Mouse (Mus musculus) intestine, embryonic 14.5 days (tissue): ENCODE data around the gene Coa7. TPM values are rescaled to one million over a fixed set of nuclear protein-coding genes. Genes with fewer than 3 reads are reported as not detected.

Source experiments
- ATAC-seq: fragments of 200-750 bp; cut with Nextera tagmentation; replicated peaks from 2 replicates; pipeline ENCODE4 v1.8.0; 2017; ENCODE audit warnings: low read depth, moderate number of reproducible peaks, moderate TSS enrichment, moderate library complexity; ENCODE audit not compliant: low FRiP score, low TSS enrichment
- DNase-seq: peaks from one replicate; pipeline ENCODE4 v3.0.0-alpha.2; 2018; ENCODE audit warnings: low spot score
- H3K27ac ChIP-seq: fragments of 300-500 bp; sonication (generic); 2 replicates; pipeline ENCODE4 v1.5.1; 2014; ENCODE audit warnings: low read depth, mild to moderate bottlenecking, control low read depth
- H3K27me3 ChIP-seq: fragments of 300-500 bp; sonication (generic); replicated peaks from 2 replicates; pipeline ENCODE4 v1.6.1; 2014; ENCODE audit warnings: low read length, control low read depth; ENCODE audit not compliant: control insufficient read depth, insufficient read depth
- H3K36me3 ChIP-seq: fragments of 300-500 bp; sonication (generic); 2 replicates; pipeline ENCODE4 v1.6.1; 2014; ENCODE audit warnings: low read length, control low read depth; ENCODE audit not compliant: control insufficient read depth, insufficient read depth
- H3K4me1 ChIP-seq: fragments of 300-500 bp; sonication (generic); replicated peaks from 2 replicates; pipeline ENCODE4 v1.6.1; 2014; ENCODE audit warnings: low read length, control low read depth, mixed read lengths; ENCODE audit not compliant: control insufficient read depth, insufficient read depth
- H3K4me2 ChIP-seq: fragments of 300-500 bp; sonication (generic); 2 replicates; pipeline ENCODE4 v1.6.1; 2014; ENCODE audit warnings: low read length
- H3K4me3 ChIP-seq: fragments of 300-500 bp; sonication (generic); 2 replicates; pipeline ENCODE4 v1.5.1; 2014; ENCODE audit warnings: low read depth, low read length, control low read depth, mixed read lengths
- H3K9ac ChIP-seq: fragments of 300-500 bp; sonication (generic); 2 replicates; pipeline ENCODE4 v1.6.1; 2014; ENCODE audit warnings: mild to moderate bottlenecking, low read length
- H3K9me3 ChIP-seq: fragments of 300-500 bp; sonication (generic); 2 replicates; pipeline ENCODE4 v1.6.1; 2016; ENCODE audit warnings: low read length, control low read depth; ENCODE audit not compliant: control insufficient read depth
- WGBS: fragments of 180-500 bp; shearing (Covaris S2); extraction: QIAGEN DNeasy Blood & Tissue Kit; methylation state at CpG from one replicate; pipeline ENCODE4 v1.1.7; 2014; 5-methylcytosine and 5-hydroxymethylcytosine counted together
- polyA plus RNA-seq: library from polyadenylated mRNA; unstranded; fragments of >200 nt; fragmentation: Nextera tagmentation; extraction: Ambion mirVana; gene quantifications from 2 replicates; pipeline ENCODE4 v1.2.1, GENCODE M21; 2014

Gene Coa7
- polyA plus RNA-seq, 1 experiment from 2014 or later: 63.4 TPM

GRCm38 (mm10) chr4:108363355-108364110 is 35.6 kb downstream of the Coa7 start:
- H3K4me2 ChIP-seq: peak overlapping the region; percentile 43
- no peaks in the 10 kb centered on the region for H3K36me3 ChIP-seq
- H3K9me3 ChIP-seq: no peaks in the 10 kb centered on the region
- H3K9ac ChIP-seq: peak overlapping the region; percentile 31; the same call in 1 of the 2 replicates
- DNase-seq (no peak), ATAC-seq (no peak)
- H3K27me3 ChIP-seq: no peaks in the 10 kb centered on the region
- 8% methylated on average over 7 of the region's 7 CpGs for WGBS
- no peak overlapping the region for H3K4me3 ChIP-seq
- H3K27ac ChIP-seq: peak overlapping the region; percentile 96
- H3K4me1 ChIP-seq: peaks cover 49% of the 10 kb centered on the region

DNA sequence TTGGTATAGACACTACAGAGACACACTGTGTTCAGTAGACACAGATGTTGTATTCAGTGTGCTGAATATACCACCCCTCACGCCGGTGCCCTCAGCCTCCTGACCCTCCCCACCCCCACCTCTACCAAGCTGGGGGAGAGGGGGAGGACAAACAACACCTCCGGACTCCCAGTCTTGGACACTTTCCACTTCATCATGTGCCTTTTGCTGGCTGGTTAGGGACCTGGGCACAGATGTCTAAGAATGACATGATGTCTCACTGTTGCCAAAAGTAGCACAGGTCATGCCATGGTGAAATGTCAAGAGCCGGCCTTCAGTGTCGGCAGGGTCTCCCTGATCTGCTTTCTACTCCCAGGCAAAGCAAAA is 36.2 kb downstream of the Coa7 start:
- no peaks in the 10 kb centered on the region for H3K9me3 ChIP-seq
- no peaks in the 10 kb centered on the region for H3K27me3 ChIP-seq
- 14% methylated on average over 5 of the region's 5 CpGs for WGBS
- DNase-seq: no peak
- peaks cover 44% of the 10 kb centered on the region for H3K4me1 ChIP-seq
- H3K27ac ChIP-seq: peak overlapping the region; percentile 96
- no peak overlapping the region for H3K4me2 ChIP-seq
- no peak overlapping the region for H3K4me3 ChIP-seq
- no peaks in the 10 kb centered on the region for H3K36me3 ChIP-seq
- no peak overlapping the region for H3K9ac ChIP-seq
- ATAC-seq: no peak

- H3K27me3 ChIP-seq: no peaks in the 10 kb centered on the region
- H3K4me2 ChIP-seq: no peak overlapping the region
- no peak overlapping the region for H3K4me3 ChIP-seq
- 36% methylated on average over 5 of the region's 5 CpGs for WGBS
- peaks cover under 1% of the 10 kb centered on the region for H3K4me1 ChIP-seq
- no peaks in the 10 kb centered on the region for H3K9me3 ChIP-seq
- DNase-seq: no peak
- H3K36me3 ChIP-seq: no peaks in the 10 kb centered on the region
- H3K27ac ChIP-seq: no peak overlapping the region
- no peak for ATAC-seq
- H3K9ac ChIP-seq: no peak overlapping the region
Measured at GRCm38 (mm10) chr4:108369254-108369653, 41.3 kb downstream of the Coa7 start.

- Histone ChIP-seq H3K9ac (no peak overlapping the region), H3K4me2 (no peak overlapping the region), H3K9me3 (no peaks in the 10 kb centered on the region), H3K27me3 (no peaks in the 10 kb centered on the region), H3K4me1 (no peaks in the 10 kb centered on the region; the same call in 1 of the 2 replicates), H3K4me3 (no peak overlapping the region), H3K27ac (no peak overlapping the region), H3K36me3 (no peaks in the 10 kb centered on the region)
- ATAC-seq (peak; percentile 32; the same call in 1 of the 2 replicates), DNase-seq (no peak)
- 55% methylated on average over 4 of the region's 4 CpGs for WGBS
Measured at GRCm38 (mm10) chr4:108370409-108370808, 42.5 kb downstream of the Coa7 start.

DNA sequence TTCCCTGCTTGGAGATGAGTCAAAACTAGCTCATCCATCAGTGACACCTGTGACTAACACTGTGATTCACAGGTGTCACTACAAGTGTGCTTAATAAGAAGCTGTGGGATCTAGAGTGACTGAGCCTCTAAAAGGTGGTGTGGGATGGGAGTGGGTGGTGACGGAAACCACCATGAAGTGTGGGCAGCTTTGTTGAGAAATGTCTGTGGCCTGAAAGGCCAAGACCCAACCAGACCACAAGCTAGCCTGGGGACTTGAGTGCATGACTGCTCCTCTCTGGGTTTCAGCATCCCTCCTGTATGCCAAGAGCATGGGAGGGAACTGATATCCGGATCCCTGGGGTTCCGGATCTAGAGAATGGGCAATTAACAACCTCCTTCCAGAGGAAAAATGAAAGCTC is 43.5 kb downstream of the Coa7 start:
- no peaks in the 10 kb centered on the region for H3K9me3 ChIP-seq
- ATAC-seq (no peak), DNase-seq (no peak)
- 92% methylated on average over 3 of the region's 3 CpGs for WGBS
- H3K4me2 ChIP-seq: no peak overlapping the region
- no peak overlapping the region for H3K27ac ChIP-seq
- H3K9ac ChIP-seq: no peak overlapping the region
- no peaks in the 10 kb centered on the region for H3K36me3 ChIP-seq
- H3K4me1 ChIP-seq: no peaks in the 10 kb centered on the region; the same call in 1 of the 2 replicates
- no peak overlapping the region for H3K4me3 ChIP-seq
- H3K27me3 ChIP-seq: no peaks in the 10 kb centered on the region

- H3K9me3 ChIP-seq: no peaks in the 10 kb centered on the region
- no peak overlapping the region for H3K9ac ChIP-seq
- no peak overlapping the region for H3K4me2 ChIP-seq
- no peaks in the 10 kb centered on the region for H3K36me3 ChIP-seq
- DNase-seq (no peak), ATAC-seq (no peak)
- H3K4me1 ChIP-seq: no peaks in the 10 kb centered on the region; the same call in 1 of the 2 replicates
- H3K27ac ChIP-seq: no peak overlapping the region
- WGBS: 51% methylated on average over 3 of the region's 3 CpGs
- H3K27me3 ChIP-seq: no peaks in the 10 kb centered on the region
- H3K4me3 ChIP-seq: no peak overlapping the region
Measured at GRCm38 (mm10) chr4:108372166-108372565, 44.2 kb downstream of the Coa7 start.

DNA sequence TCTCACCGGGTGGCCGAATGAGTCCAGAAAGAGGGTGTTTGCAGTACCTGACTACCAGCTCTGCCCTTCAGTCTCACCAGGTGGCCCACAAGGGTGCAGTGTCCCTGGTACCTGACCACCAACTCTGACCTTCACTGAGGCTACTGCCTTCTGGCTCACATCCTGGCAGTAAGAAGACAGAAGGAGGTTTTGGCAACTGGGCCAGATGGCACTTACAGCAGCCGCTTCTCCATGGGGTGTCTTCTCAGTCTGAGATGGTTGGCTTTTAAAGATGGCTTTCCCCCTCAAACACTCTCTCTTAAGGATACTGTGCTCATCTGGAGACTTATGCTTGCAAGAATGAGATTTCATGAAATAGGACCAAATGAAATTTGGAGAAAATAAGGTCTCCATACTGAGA is 51.5 kb downstream of the Coa7 start:
- Histone ChIP-seq H3K27me3 (peaks cover 10% of the 10 kb centered on the region), H3K9ac (no peak overlapping the region), H3K27ac (no peak overlapping the region), H3K4me3 (no peak overlapping the region), H3K4me2 (no peak overlapping the region), H3K9me3 (no peaks in the 10 kb centered on the region), H3K4me1 (0 out of 2 replicates have a peak, but pooled peaks cover 2% of the 10 kb centered on the region), H3K36me3 (no peaks in the 10 kb centered on the region)
- no peak for ATAC-seq
- WGBS: 88% methylated on average over 3 of the region's 3 CpGs
- DNase-seq: no peak

DNA sequence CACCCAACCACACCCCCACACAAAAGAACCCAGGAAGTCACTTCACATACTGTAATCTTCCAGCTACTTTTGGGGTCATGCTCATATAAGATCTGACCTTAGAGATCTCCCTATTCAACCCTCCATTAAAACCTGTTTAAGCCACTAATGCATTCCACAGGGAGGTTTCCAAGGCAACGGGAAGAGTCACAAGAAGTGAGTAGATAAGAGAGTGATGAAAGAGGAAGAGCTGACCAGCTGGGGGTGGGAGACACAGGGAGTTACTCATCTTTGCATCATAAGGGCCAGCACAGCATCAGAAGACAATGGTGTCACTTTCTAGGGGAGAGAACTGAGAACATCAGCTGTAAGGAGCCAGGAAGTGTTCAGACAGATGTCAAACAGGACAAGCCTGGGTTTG is 52.2 kb downstream of the Coa7 start:
- ATAC-seq: no peak
- 4% methylated on average over 1 of the region's 1 CpGs for WGBS
- no peak overlapping the region for H3K9ac ChIP-seq
- no peaks in the 10 kb centered on the region for H3K9me3 ChIP-seq
- 0 out of 2 replicates have a peak, but pooled peaks cover 2% of the 10 kb centered on the region for H3K4me1 ChIP-seq
- no peak overlapping the region for H3K4me2 ChIP-seq
- peaks cover 10% of the 10 kb centered on the region for H3K27me3 ChIP-seq
- no peaks in the 10 kb centered on the region for H3K36me3 ChIP-seq
- no peak for DNase-seq
- H3K4me3 ChIP-seq: no peak overlapping the region
- H3K27ac ChIP-seq: no peak overlapping the region

GRCm38 (mm10) chr4:108383183-108383714 is 55.3 kb downstream of the Coa7 start, which contains the start of gene Shisal2a:
TSS of gene Shisal2a (minus strand) at chr4:108383349.
- ATAC-seq (no peak), DNase-seq (peak; percentile 70)

More at GRCm38 (mm10) chr4:108383183-108383714, 55.3 kb downstream of the Coa7 start, which contains the start of gene Shisal2a:
- peak within 1 kb of the TSS; percentile 76 for H3K4me2 ChIP-seq
- H3K4me1 ChIP-seq: peaks cover 9% of the 10 kb centered on the region
- peaks cover 10% of the 10 kb centered on the region for H3K27me3 ChIP-seq
- H3K27ac ChIP-seq: no peak within 1 kb of the TSS
- H3K9me3 ChIP-seq: no peaks in the 10 kb centered on the region
- 3% methylated on average over 55 of the region's 55 CpGs for WGBS
- peak within 1 kb of the TSS; percentile 47 for H3K4me3 ChIP-seq
- no peaks in the 10 kb centered on the region for H3K36me3 ChIP-seq
- peak within 1 kb of the TSS; percentile 54 for H3K9ac ChIP-seq
